Mouse (Mus musculus) heart, adult 8-10 months (tissue): Measurements from ENCODE around the gene Xylt2. TPM values are rescaled to one million over a fixed set of nuclear protein-coding genes. Genes with fewer than 3 reads are reported as not detected.
"Not testable (repeated sequence)": the region's sequence is repeated elsewhere in the genome, so short reads cannot be mapped to it uniquely, and the experiment has no call there.

Source experiments
- DNase-seq: peaks from one replicate; pipeline ENCODE4 v3.0.0; 2022; ENCODE audit warnings: low spot score
- total RNA-seq, 4 experiments: library from RNA; stranded (reverse); gene quantifications; 2 replicates each; pipeline ENCODE4 v1.2.4; 2022

The Xylt2 gene
- total RNA-seq: 10 to 100 TPM in 1 of 4 experiments, 1 to 10 TPM in 3; 5.4 to 10.1 (median 7.3) TPM

GRCm38 (mm10) chr11:94676754-94677606, at the start of gene Xylt2:
Gene Xylt2 (minus strand): TSS chr11:94677515.
- peak; percentile 90 for DNase-seq

DNA sequence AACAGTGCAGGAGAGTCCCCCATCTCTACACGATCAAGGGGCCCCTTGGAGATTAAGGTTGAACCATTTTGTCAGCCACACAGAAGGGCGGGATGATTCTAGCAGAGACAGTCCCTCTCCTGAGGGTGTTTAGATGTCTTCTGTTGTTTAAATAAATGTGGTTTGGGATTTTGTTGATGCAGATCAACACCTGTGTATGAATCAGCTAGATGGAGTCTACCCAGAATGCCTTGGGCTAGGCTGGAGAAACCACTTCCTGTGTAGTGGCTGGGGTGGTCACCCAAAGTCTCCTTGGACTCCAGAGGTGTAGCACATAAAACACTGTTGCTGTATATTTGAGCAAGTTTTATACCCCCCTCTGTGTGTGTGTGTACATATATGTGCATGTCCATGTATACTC, 41.9 kb upstream of the Xylt2 start:
- no peak for DNase-seq

- DNase-seq: no peak
These were observed 41.0 kb upstream of the Xylt2 start for GRCm38 (mm10) chr11:94718113-94718909.

GRCm38 (mm10) chr11:94717239-94717638, 39.9 kb upstream of the Xylt2 start:
- DNase-seq: no peak

GRCm38 (mm10) chr11:94716754-94717153, 39.4 kb upstream of the Xylt2 start:
- peak; percentile 40 for DNase-seq

DNA sequence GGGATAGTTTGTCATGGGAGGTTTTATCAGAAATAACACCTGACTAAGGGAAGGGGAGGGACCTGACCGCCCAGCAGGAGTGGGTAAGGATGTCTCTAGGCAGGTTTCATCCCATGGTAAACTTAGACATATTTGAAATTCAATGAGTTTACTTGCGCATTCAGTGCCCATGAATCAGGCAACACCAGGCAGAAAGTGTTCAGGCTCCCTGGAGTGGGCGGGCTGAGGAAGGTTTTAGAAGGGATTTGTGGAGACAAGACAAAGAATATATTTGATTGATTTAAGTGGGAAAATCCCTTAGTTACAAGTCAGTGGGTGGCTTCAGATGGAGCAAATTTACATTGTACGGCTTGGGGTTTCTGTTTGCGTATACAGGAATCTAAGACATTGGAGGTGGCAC, 38.3 kb upstream of the Xylt2 start:
- DNase-seq: no peak

DNA sequence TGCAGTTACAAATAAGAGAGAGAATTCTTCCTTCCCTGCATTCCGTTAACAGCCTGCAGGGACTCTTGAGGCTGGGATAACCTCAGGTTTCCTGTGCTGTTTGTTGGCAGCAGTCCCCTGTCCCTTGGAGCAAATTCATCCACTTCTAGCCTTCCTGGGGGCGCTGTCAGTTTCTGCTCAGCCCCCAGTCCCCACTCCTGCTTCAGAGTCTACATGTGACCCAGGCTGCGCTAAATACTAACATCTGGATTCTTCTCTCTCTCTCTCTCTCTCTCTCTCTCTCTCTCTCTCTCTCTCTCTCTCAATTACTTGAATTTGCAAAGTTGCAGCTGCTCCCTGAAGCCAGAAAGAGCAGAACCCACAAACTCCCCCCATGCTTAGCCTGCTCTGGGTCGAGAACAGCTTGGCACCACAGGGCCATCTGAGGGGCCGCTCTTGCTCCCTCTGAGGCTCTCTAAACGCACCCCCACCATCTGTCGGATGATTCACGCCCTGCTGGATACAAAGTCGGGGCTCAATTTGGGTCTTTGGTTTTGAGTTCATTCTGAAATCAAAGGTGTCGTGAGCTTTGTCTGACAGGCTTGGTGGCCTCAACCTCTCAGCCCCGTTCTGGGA, 36.0 kb upstream of the Xylt2 start:
- no peak for DNase-seq

DNA sequence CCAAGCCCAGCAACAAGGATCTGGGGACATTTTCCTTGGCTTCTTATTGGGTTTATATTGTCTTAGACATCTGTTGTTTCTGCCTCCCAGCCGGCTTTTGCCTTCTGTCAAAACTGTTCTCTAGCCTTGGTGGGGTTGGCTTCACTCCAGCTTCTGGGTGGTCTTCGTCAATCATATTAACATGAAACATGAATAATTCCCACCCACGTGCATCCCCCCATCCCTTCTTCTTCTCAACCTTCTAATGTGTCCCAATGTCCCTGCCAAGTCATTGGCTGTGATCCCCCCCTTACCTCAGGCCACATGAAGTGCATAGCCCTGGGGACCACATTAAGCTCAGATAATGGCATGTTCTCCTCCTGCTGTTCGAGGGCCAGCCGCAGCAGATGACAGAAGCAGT, 27.2 kb upstream of the Xylt2 start, which contains the start of gene Gm11541:
Gene Gm11541, minus strand, starts transcription at position 28 of the 400 bp plus-strand sequence.
- no peak for DNase-seq

DNA sequence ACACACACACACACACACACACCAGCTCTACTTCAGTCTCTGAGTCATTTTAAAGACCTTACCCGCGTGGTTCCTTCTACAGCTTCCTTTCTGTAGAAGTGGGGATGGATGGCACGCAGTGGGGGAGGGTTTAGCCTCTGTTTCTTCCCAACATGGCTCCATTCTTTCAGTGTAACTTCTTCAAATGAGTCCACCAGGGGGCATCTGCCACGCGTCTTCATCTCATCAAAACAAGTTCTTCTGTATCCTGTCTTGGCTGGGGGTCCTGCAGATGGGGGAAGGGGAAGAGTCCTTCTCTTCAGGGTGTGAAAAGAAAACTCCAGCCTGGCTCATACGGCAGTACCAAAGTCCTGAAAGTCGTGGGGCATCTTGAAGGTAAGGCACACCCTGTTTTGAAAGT, 26.7 kb upstream of the Xylt2 start:
- DNase-seq: no peak

DNA sequence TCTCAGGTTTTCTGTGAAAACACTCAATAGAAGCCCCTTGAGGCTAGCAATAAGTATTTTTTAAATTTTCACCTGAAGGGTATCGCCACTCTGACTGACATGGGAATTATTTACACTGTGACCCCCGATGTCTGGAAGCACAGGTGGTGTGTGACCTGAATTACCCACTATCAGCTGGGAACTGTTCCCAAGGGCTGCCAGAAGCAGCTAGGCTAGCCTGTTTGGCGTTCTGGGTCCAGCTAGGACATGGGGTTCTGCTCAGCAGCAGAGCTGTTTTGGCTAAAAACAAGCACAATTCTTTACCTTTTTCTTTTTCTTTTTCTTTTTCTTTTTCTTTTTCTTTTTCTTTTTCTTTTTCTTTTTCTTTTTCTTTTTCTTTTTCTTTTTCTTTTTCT, 24.9 kb upstream of the Xylt2 start:
- no peak for DNase-seq

DNA sequence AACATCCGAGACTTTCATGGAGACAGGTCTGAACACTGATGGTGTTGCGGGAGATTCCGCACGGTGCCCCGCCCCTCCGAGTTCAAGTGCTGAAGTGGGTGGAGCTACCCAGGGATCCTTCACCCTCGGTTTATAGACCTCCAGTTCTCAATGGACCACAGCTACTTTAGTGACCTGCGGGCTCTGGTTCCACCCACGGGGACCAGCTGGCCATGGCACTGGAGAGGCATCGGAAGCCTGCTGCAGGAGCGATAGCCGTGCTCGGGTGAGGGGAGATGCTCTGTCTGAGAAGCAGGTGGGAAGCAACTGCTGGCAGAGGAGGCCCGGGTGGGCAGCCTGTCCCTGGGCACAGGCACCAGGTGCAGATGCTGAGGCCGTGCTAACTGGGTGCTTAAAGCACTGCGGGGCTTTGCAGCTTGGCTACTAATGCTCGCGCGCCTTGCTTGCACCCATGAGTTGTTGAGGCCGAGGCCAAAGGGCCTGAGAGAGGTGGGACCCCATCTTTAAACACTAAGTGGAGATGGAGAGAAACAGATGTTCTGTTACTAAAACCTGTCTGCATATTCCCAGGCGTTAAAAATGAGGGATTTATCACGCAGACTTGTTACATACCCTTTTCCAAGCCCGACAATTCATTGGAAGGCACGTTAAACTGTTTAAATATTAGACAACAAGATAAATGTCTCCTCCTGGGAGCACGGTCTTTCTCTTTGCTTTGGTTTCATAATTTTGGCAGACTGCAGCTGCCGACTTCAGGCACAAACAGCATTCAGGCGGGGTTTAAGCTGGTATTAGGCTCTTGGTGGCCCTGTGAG, 24.3 kb upstream of the Xylt2 start:
- no peak for DNase-seq

GRCm38 (mm10) chr11:94699399-94699798, 22.1 kb upstream of the Xylt2 start:
- no peak for DNase-seq

DNA sequence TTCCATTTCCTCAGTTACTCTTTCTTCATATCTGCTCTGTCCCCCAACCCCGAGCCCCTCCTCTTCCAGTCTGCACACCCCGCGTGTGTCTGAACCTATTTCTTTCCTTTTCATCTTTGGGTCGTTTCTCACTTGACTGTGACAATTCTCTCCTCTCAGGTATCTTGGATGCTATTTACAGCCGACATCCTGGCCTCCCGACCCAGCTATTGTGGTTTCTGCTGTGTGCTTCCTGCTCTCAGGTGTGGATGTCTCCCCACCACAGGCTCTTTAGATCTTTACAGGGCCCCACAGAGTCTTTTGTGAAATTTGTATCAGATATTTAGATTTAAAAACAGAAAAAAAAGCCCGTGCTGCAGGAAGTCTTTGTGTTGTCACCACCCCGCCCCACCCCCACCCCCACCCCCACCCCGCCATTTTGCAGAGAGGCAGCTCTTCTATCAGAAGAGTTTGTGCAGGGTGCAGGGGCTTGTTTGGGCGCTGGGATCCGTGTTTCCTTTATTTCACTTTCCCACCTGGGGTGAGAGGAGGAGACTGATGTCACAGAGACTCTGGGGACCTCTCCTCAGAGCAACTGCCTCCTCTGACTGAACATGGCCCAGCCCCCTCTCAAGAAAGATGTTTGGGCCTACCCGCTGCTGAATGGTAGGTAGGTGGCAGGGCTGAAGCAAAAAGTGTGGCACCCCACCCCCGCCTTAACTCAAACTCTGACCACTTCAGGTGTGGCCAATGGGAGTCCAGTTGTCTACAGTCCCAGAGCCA, 20.6 kb upstream of the Xylt2 start:
- no peak for DNase-seq

DNA sequence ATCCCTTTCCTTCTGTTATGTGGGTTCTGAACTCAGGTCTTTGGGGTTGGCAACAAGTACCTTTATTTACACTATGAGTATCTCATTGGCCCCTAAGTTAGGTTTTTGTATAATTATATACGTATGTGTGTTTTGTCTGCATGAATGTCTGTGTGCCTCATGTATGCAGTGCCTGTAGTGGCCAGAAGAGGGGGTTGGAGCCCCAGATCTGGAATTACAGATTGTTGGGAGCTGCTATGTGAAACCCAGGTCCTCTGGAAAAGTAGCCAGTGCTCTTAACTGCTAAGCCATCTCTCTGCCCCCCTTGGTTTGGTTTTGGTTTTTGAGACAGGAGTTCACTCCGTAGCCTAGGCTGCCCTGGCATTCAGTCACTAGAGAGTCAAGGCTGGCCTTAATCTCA, 19.8 kb upstream of the Xylt2 start:
- DNase-seq: no peak

DNA sequence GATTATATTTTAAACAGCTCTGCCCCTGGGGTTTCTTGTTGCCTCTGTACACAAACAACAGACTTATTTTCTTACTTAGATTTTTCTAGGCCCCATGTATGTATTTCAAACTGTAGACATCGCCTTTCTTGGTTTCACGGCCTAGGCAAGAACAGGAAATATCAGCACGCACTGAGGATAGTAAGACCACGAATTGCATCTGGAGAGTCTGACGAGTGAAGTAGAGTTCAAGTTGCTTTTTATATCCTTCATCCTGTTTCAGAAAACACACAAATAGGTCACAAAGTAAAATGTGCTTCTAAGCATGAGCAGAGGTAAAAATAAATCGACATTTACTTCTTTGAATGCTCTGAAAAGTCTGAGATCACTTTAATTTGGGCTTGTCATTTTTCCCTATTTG, 18.2 kb upstream of the Xylt2 start:
- DNase-seq: no peak

- DNase-seq: not testable (repeated sequence)
These were observed 15.2 kb upstream of the Xylt2 start for GRCm38 (mm10) chr11:94692502-94692901.

GRCm38 (mm10) chr11:94687178-94687577, 9.9 kb upstream of the Xylt2 start:
- no peak for DNase-seq

GRCm38 (mm10) chr11:94682427-94682826, 5.1 kb upstream of the Xylt2 start:
- DNase-seq: no peak

DNA sequence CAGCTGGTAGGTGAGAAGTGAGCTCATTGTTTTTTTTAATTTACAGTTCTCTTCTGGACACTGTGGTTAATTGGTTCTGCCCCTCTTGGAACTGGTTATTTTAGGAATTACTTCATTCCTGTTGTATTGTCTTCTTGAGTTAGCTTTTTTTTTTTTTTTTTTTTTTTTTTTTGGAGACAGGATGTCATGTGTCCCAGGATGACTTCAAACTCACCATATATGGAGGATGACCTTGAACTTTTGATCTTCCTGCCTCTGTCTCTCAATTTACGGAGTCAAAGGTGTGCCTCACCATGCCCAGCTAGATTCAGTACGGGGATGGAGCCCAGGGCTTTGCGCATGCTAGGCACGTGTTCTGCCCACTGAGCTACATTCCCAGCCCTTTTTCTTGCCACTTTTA, 4.3 kb upstream of the Xylt2 start:
- DNase-seq: no peak

DNA sequence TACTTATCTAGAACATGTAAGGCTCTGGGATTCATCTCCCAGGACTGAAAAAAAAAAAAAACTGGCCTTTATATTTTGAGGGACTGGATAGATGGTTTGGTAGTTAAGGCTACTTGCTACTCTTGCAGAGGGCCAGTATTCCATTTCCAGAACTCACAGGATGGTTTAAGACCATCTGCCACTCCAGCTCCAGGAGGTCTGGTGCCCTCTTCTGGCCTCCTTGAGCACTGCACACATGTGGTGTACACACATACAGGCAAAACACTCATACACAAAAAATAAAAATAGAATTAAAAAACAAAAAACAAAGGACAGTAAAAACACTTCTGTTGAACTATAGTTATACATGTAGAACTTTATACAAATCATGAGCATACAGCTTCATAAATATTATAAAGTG, 3.3 kb upstream of the Xylt2 start:
- no peak for DNase-seq
